Mouse (Mus musculus) kidney, postnatal 0 days (tissue): ENCODE data around the gene Nkx6-1. TPM values are rescaled to one million over a fixed set of nuclear protein-coding genes. Genes with fewer than 3 reads are reported as not detected.

Experiments used
- ATAC-seq: fragments of 200-750 bp; cut with Nextera tagmentation; replicated peaks from 2 replicates; pipeline ENCODE4 v1.8.0; 2017; ENCODE audit warnings: low read depth, moderate number of reproducible peaks, moderate TSS enrichment, moderate library complexity; ENCODE audit not compliant: low FRiP score
- DNase-seq: peaks from one replicate; pipeline ENCODE4 v3.0.0-alpha.2; 2016; ENCODE audit warnings: low spot score
- H3K27ac ChIP-seq: fragments of 300-500 bp; sonication (generic); 2 replicates; pipeline ENCODE4 v1.5.1; 2014; ENCODE audit warnings: mild to moderate bottlenecking
- H3K27me3 ChIP-seq: fragments of 300-500 bp; sonication (generic); 2 replicates; pipeline ENCODE4 v1.6.1; 2014; ENCODE audit warnings: low read length, mixed read lengths; ENCODE audit not compliant: insufficient read depth
- H3K36me3 ChIP-seq: fragments of 300-500 bp; sonication (generic); 2 replicates; pipeline ENCODE4 v1.6.1; 2014; ENCODE audit warnings: low read length, mixed read lengths; ENCODE audit not compliant: insufficient read depth
- H3K4me1 ChIP-seq: fragments of 300-500 bp; sonication (generic); replicated peaks from 2 replicates; pipeline ENCODE4 v1.6.1; 2014; ENCODE audit warnings: antibody characterized with exemption, low read length, mixed read lengths; ENCODE audit not compliant: insufficient read depth
- H3K4me2 ChIP-seq: fragments of 300-500 bp; sonication (generic); 2 replicates; pipeline ENCODE4 v1.6.1; 2014; ENCODE audit warnings: mild to moderate bottlenecking, low read length, moderate library complexity, mixed read lengths
- H3K4me3 ChIP-seq: fragments of 300-500 bp; sonication (generic); replicated peaks from 2 replicates; pipeline ENCODE4 v1.5.1; 2014; ENCODE audit warnings: low read depth, low read length
- H3K9ac ChIP-seq: fragments of 300-500 bp; sonication (generic); 2 replicates; pipeline ENCODE4 v1.6.1; 2014; ENCODE audit warnings: low read depth, low read length
- H3K9me3 ChIP-seq: fragments of 300-500 bp; sonication (generic); replicated peaks from 2 replicates; pipeline ENCODE4 v1.6.1; 2016; ENCODE audit warnings: low read length, inconsistent platforms, mixed read lengths
- CTCF ChIP-seq: IDR thresholded peaks from 2 replicates; pipeline ENCODE4 v1.5.1; 2016; ENCODE audit warnings: antibody characterized with exemption, low read depth, mild to moderate bottlenecking, moderate library complexity
- WGBS: fragments of 180-500 bp; shearing (Covaris S2); extraction: QIAGEN DNeasy Blood & Tissue Kit; methylation state at CpG from one replicate; pipeline ENCODE4 v1.1.7; 2014; 5-methylcytosine and 5-hydroxymethylcytosine counted together
- polyA plus RNA-seq: library from polyadenylated mRNA; unstranded; fragments of >200 nt; fragmentation: Nextera tagmentation; extraction: Ambion mirVana; gene quantifications from 2 replicates; pipeline ENCODE4 v1.2.1, GENCODE M21; 2015

Nkx6-1 gene
- polyA plus RNA-seq, 1 experiment from 2014 or later, result 0.51 TPM

GRCm38 (mm10) chr5:101647726-101648686, 16.8 kb downstream of the Nkx6-1 start:
- Histone ChIP-seq H3K9ac (no peak overlapping the region), H3K36me3 (no peaks in the 10 kb centered on the region), H3K4me1 (no peaks in the 10 kb centered on the region), H3K9me3 (no peaks in the 10 kb centered on the region), H3K4me3 (no peak overlapping the region; the same call in 1 of the 2 replicates), H3K4me2 (no peak overlapping the region; the same call in 1 of the 2 replicates), H3K27me3 (peaks cover 56% of the 10 kb centered on the region), H3K27ac (no peak overlapping the region)
- WGBS, result 3% methylated on average over 53 of the region's 53 CpGs
- peak; percentile 58 for TF ChIP-seq CTCF
- no peak for DNase-seq
- peak; percentile 36; the same call in 1 of the 2 replicates for ATAC-seq

GRCm38 (mm10) chr5:101646961-101647575, 17.7 kb downstream of the Nkx6-1 start:
- ATAC-seq (no peak), DNase-seq (no peak)
- no peak overlapping the region for H3K9ac ChIP-seq
- no peaks in the 10 kb centered on the region for H3K4me1 ChIP-seq
- H3K4me2 ChIP-seq, result no peak overlapping the region
- peaks cover 59% of the 10 kb centered on the region for H3K27me3 ChIP-seq
- H3K36me3 ChIP-seq, result no peaks in the 10 kb centered on the region
- 26% methylated on average over 20 of the region's 20 CpGs for WGBS
- H3K9me3 ChIP-seq, result no peaks in the 10 kb centered on the region
- no peak overlapping the region for H3K4me3 ChIP-seq
- H3K27ac ChIP-seq, result no peak overlapping the region
- TF ChIP-seq CTCF, result no peak

GRCm38 (mm10) chr5:101645071-101645470, 19.7 kb downstream of the Nkx6-1 start:
- no peaks in the 10 kb centered on the region for H3K36me3 ChIP-seq
- WGBS, result 82% methylated on average over 8 of the region's 8 CpGs
- no peak overlapping the region for H3K27ac ChIP-seq
- H3K27me3 ChIP-seq, result peaks cover 57% of the 10 kb centered on the region
- H3K4me2 ChIP-seq, result no peak overlapping the region
- no peak for TF ChIP-seq CTCF
- no peak overlapping the region for H3K9ac ChIP-seq
- no peaks in the 10 kb centered on the region for H3K9me3 ChIP-seq
- DNase-seq (no peak), ATAC-seq (no peak)
- H3K4me1 ChIP-seq, result no peaks in the 10 kb centered on the region
- H3K4me3 ChIP-seq, result no peak overlapping the region

- no peak overlapping the region for H3K4me3 ChIP-seq
- 89% methylated on average over 4 of the region's 4 CpGs for WGBS
- no peaks in the 10 kb centered on the region for H3K4me1 ChIP-seq
- no peak overlapping the region for H3K4me2 ChIP-seq
- H3K36me3 ChIP-seq, result no peaks in the 10 kb centered on the region
- no peak overlapping the region for H3K27ac ChIP-seq
- peaks cover 7% of the 10 kb centered on the region; the same call in 1 of the 2 replicates for H3K27me3 ChIP-seq
- H3K9me3 ChIP-seq, result no peaks in the 10 kb centered on the region
- ATAC-seq, result no peak
- no peak for TF ChIP-seq CTCF
- DNase-seq, result no peak
- H3K9ac ChIP-seq, result no peak overlapping the region
Measured at GRCm38 (mm10) chr5:101638101-101638500, 26.7 kb downstream of the Nkx6-1 start.

Other genes with a start within 250 kb of the Nkx6-1 start
- gene Cds1, start 100.1 kb upstream of the Nkx6-1 start, polyA plus RNA-seq, result 21.7 and 25.7 TPM in 2 replicates